Mouse (Mus musculus) olfactory bulb, adult 2 months (tissue): ENCODE measurements around the gene Polr1d.

Experiments used
- CTCF ChIP-seq: fragments of 200-500 bp; IDR thresholded peaks from 2 replicates; pipeline ENCODE4 v1.5.1; 2012; ENCODE audit warnings: low read depth, mild to moderate bottlenecking, low read length, moderate library complexity; ENCODE audit not compliant: insufficient read depth
- POLR2A ChIP-seq: fragments of 200-500 bp; IDR thresholded peaks from 2 replicates; pipeline ENCODE4 v1.6.1; 2012; ENCODE audit warnings: mild to moderate bottlenecking, low read depth, low read length, moderate library complexity; ENCODE audit not compliant: insufficient read depth

GRCm38 (mm10) chr5:147056712-147057290 is 20.0 kb upstream of the Polr1d start:
- TF ChIP-seq CTCF: no peak
- TF ChIP-seq POLR2A: no peak
